Mouse (Mus musculus) fat pad, adult 2 months (tissue): Measurements from ENCODE around the gene Socs3.
A peak's percentile ranks its signal among the peaks of the same experiment; 100 is the strongest.

Experiments
- DNase-seq: peaks from one replicate; pipeline ENCODE4 v3.0.0-alpha.2; 2011; ENCODE audit warnings: low read depth, low spot score; ENCODE audit errors: extremely low read depth

Socs3 gene

DNA sequence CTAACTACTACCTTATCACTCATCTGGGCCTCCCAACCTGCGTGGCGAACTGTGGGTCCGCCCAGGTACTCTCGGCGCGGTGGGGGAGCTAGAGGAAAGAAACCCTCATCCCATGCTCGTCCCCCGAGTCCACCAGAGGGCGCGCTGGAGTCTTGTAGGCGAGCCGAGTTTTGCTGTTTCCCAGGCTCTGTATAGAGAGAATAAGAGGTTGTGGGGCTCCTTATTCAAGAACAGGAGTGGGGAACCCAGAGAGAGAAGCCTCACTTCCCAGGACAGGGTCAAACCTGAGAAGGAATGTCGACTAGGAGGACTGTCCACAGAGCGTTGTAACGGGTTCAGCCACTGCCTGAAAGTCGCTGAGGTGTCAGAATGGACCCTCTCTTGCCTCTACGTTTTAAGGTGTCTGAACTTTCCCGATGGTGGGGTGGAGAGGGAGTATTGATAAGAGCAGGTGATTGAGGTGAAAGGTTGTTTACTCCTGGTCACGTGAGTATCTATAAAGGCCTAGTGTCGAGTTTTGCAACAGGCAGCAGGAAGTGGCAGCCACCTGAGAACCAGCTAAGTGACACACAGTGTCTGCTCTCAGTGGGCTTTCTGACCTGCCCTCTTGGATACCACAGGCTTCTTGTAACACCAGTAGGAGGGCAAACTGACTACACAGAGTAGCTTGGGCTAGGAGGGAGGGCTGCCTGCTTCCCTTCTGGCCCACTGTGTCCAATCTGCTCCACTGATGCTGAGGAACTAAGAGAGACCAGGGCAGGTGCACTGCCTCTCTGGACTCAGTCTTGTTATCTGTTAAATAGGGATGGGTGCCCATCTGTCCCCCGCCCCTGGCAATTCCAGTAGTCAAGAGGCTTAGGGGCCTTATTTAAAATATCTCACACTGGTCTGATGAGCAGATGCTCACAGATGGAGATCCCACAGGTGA is at the start of gene Socs3:
TSS of gene Socs3 (minus strand) at position 103 of the 928 bp plus-strand sequence.
- DNase-seq: no peak

DNA sequence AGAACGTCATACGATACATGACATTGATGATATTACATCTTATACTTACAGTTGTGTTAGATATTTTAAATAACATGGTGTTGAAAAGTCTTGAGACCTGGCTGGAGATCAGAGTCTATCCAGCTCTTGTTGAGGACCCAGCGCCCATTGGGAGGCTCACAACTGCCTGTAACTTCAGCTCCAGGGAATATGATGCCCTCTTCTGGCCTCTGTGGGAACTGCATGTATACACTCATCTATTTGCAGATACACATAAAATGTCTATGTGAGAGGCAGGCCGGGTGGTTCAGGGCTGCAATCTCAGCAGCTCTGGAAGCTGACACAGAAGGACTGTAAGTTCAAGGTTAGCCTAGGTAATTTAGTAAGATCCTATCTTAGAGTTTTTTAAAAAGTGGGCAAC is 48.5 kb upstream of the Socs3 start:
- no peak for DNase-seq

DNA sequence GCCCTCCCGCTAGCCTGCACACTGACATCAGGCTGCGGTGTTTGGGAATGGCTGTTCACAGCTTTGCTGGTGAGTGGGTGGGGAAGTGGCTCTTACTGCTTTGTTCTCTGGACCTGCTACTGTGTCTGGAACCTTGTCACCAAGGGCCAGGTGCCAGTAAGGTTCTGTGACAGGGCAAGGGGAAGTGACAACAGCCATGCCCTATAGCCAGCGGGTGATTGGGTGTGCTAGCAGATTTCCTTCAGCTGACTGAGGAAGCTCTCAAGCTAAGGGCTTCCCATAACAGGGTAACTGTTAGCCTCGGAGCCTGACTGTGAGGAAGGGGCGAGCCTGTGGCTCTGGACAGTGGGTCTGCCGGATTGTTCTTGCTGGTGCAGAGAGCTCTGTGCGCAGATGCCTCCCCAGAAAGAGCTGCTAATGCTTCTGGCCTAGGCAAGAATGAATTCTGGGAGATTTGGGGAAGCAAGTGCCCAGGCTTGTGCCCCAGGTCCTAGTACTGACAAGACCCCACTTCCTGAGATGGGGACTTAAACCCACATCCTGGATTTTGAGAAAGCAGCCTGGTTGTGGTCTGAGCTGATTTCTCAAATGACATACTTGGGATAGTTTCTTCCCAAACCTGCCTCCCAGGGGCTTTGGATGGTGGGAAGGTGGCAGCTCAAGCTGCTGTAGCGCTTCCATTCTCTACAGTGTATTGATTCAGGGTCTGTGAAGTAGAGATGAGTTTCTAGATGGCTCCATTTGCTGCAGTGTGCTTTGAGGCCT is 45.7 kb upstream of the Socs3 start:
- no peak for DNase-seq

DNA sequence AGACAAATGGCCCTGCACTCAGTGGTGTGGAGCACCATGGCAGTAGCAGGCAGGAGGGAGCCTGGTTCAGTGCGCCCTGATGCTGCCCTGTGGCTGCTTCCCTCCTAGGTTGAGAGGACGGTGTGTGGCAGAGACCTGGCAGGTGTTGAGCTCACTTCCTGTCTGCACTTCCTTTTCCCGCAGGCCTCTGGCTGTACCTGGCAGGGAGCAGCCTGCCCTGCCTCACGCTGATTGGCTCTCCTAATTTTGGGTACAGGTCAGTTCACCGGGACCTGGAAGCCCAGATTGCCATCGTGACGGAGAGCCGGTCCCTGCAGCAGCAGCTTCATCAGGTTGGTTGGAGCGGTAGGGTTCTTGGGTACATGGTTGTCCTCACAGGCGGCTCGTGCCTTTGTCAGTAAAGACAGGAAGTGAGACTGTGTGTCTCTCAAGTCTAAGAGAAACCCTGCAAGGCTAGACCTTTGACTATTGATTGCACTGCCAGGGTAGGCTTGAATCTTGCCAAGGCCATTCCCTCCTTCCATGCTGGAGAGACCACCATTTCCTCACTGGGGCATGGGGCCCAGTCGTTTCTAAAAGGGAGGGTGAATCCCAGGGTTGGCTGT is 44.6 kb upstream of the Socs3 start:
- no peak for DNase-seq

DNA sequence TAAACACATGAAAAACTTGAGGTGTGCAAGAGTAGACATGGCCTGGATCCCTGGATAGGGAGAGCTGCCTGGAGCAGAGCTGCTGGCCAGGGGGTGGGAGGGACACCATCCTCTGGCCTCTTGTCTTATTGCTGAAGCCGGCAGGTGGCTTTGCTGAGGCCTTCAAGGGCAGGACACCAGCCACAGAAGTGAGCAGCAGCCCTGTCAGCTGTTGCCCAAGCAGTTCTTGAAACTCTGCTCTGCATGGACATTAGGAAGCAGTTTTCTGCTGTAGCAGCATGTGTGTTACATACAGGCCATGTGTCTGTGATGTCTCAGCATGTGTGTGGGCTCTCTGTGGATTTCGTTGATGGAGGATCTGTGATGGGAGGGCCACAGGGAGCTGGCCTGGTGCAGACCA is 43.5 kb upstream of the Socs3 start:
- DNase-seq: no peak

DNA sequence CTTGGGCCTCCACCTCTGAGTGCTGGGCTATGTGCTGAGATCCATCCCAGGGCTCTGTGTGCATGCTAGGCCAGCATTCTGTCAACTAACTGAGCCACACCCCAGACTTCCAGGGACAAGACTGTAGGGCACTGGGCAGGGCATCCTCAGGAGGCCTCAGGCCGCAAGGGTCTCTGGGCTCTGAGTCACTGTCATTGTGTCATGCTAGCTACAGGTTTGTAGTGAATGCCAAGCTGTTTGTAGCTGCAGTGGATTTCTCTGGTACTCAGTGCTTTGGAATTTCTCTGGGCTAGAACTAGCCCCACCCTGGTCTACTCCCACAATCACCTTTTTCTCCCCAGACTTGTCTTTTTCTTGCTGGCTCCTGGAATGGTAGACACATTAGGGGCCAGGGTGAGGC is 42.7 kb upstream of the Socs3 start:
- DNase-seq: no peak

DNA sequence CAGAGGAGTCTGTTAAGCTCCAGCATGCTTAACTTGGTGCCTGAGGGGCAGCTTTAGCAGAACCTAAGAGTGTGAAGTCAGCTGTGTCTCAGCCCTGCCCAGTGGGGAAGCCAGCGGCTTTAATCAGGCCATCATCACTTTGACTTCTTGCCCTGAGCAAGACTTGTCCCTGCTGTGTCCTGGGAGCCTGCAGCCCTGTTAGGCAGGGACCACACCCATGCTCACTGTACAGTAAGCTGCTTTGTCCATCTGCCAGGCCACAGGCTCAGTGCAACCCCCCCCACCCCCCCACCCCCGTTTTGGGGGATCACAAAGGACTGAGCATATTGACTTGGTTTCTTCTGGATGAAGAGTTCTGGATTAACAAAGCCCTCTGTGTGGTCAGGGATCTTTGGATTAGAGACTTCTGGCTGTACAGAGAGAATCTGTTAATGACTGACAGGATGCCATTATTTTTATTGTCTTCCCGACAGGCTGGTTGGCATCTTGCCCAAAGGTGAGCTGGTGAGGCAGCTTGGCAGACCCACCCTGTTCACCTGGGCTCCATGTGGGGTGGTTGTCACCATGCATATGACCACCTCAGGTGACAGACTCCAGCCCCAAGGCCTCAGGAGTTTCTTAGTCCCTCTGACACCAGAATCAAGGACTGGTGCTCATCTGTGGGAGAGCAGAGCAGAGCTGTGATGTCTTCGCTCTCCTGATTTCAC is 40.2 kb upstream of the Socs3 start:
- DNase-seq: no peak

DNA sequence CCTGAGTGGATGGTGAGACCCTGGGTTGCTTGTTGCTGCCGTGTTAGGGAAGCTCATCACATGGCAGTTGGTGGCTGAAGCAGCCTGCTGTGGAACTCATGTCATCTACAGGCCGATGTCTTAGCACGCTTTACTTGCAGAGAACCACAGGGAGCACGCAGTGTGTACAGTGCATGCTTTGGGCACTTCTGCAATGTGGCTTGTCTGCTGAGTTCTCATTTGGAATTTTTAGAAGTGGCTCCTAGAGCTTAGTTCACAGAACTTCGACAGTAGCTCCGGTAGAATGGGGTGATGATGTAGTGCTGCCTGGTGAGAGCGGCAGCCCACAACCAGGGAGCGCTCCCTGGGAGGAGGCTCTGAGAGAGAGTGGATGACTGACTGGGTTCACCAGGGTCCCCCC is 39.0 kb upstream of the Socs3 start:
- DNase-seq: no peak

DNA sequence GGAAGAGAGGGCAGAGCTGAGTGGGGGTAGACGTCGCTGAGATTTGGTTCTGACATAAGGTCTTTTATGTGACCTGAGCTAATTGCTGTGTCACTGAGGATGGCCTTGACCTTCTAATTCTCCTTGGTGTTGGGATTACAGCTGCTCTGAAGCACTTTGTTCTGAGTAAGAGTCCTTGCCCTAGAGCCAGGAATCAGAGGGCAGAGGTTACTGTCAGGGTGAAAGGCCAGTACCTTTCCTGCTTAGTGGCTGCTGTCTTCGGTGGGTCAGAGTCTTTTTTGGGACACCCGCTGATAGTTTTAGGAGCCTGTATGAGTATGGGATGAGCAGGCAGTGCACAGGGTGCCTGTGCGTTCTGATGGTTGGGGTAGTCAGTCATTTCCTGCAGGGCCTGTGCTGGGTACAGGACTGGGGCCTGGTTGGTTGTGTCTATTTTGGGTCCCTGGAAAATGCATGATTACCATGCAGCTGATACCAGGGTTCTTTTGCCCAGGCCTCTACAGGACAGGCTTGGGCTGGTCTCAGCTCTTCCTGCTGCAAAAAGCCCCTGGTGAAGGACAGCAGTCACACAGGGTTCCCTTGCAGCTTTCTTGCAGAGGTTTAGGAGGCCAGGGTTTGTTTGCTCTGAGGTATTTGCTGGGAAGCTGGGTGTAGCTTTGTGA is 38.4 kb upstream of the Socs3 start:
- DNase-seq: no peak

DNA sequence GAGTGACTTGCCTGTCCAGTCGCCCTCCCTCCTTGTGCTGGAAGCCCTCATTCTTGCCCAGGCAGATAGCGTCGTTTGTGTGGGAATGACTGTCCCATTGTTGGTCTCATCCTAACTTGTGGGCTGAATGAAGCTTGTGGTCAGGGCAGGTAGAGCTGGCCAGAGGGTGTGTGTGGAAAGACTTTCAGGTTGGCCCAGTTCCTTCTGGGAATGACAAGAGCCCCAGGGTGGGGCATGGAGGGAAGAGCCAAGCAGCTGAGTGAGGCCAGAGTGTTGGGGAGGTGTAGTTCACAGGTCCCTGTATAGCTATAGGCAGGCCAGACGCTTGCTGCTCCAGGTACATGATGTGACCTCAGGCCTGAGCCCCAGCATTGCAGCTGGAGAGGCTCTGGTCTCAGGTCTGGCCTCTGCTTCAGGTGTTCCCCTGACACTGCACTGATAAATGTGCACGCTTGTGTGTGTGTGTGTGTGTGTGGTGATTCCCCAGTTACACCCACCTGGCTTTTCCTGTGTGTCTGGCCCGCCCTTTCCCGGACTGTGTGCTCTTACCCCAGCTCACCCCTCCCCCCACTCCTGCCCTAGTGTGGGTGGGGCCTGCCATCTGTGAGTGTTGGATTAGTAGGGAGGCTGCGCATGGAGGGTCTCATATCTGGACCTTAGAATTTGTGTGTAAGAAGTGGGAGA is 37.8 kb upstream of the Socs3 start:
- peak; percentile 87 for DNase-seq

DNA sequence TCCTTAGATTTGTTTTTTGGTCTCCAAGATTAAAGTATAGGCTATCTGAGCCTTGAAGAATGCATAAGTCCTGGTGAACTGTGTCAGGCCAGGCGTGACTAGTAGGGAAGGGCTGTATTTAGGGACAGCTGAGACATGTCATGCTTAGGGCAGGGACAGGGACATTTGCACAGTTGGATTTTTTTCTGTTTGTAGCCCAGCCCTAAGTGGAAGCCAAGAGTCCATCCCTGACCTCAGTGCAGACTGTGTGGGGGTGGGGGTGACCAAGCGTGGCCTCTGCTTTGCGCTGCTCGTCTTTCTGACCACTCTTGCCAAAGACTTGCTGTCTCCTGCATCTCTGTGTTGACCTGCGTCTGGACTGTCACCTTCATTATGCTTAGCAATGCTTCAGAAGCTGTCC is 34.4 kb upstream of the Socs3 start:
- DNase-seq: no peak

DNA sequence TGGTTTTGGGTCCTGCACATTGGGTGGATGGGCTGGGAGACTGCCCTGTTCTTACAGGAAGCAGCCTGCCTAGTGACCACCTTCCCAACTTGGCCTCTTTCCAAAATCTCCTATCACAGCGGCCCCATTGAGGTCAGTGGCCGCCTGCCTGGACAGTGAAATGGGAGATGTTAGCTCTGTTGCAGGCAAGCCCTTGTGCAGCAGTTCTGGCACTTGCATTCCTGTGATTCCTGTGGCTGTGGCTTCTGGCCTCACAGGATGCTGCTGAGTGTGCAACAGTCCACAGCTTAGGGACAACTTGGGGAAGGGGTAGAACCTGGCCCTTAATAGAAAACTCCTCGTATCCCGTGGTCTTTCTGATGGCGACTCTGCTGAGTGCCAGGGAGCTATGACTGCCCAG is 33.9 kb upstream of the Socs3 start:
- no peak for DNase-seq

DNA sequence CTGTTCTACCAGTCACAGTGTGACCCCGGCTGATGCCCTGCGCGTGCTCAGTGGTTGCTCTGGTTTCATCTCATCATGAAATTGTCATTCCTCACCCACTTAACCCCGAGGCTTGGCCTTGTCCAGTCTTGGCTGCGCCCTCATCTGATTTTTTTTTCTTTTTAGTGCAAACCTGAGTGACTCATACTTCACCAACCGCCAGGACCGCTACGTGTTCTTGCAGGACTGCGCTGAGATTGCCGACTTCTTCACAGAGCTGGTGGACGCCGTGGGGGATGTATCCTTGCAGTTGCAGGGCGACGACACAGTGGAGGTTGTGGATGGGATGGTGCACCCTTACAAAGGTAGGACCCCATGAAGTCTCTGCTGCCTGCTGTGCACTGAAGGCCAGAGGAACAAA is 33.3 kb upstream of the Socs3 start:
- DNase-seq: no peak

DNA sequence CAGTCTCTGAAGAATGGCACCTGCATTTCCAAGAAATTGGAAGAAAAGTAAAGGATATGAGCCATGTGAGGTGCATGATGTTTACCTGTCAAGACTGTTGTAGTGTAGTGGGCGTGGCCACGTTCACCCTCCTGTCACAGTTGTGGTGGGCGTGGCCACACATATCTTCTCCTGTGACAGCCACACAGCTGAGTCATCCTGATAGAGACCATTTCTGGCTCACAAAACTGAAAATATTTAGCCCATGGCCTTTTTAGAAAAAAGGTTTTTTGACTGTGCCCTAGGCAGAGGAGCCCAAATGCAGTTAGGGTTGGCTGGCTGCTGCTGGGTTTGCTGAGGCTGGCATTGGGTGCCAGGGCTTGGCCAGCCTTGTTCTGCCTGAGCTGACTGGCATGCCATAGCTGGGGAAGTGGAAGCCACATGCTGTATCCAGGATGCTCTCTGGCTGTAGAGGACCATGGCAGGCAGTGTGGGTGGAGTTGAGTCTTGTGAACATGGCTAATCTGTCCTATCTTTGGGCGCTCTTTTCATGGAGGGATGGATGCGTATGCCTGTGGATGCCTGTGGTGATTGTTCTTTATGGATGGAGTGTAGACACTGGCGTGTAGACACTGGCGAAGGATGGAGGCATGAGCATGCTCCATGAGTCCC is 30.8 kb upstream of the Socs3 start:
- DNase-seq: no peak

DNA sequence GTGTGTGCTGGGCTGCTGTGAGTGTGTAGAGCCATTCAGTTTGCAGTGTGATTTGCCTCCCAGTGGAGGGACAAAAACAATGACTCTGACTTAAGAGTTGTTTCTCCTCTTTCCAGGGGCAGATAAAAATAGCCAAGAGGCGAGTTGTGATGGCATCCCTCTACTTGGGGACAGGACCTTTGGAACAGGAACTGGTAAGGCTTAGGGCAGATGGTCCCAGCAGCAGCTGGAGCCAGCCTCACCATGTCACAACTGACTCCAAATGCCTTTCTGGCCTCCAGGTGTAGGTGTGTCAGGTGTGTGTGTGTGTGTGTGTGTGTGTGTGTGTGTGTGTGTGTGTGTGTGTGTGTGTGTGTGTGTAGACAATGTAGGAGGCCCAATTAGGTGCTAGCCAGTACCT is 30.2 kb upstream of the Socs3 start:
- DNase-seq: no peak

DNA sequence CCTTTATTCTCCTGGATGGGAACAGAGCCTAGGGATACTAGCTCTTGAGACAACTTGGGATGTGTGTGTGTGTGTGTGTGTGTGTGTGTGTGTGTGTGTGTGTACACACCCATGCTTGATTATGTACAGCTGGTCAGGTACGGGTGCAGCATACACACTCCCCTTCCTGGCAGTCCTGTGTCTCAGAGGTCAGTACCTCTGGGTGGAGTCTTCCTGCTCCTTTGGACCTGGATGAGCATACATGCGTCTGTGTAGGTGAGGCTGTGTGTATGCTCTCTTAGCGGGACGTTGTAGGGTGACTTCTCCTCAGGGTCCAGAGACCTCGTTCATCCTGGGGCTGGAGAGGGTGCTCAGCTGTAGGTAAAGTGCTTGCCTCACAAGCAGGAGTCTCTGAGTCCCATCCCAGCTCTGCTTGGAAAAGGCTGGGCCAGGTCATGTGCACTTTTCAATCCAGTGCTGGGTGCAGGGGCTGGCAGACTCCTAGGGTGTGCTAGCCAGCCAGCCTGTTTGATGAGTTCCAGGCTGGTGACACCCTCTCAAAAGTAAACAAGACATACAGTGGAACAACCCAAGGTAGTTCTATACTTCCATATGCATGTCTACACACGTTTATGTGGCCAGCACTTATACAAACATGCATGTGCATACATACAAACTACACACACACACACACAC is 29.6 kb upstream of the Socs3 start:
- DNase-seq: no peak

DNA sequence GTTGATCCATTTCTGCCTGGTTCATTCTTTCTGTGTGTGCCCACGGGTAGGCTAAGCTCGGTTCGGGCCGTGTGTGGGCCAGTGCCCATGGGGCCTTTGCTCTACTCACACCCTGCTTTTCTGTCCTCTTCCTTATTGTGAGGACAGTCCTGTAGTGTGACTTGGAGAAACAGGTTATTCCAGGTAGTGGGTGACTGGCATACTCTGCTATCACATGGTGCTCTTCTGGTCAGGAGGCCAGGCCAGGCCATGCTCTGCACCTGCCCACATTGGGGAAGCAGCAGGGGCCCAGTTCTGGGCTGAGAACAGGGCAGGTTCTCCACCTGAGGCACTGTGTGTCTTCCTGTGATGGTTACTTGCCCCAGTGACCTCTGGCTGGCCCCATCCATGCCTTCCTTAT is 28.5 kb upstream of the Socs3 start:
- peak; percentile 72 for DNase-seq

DNA sequence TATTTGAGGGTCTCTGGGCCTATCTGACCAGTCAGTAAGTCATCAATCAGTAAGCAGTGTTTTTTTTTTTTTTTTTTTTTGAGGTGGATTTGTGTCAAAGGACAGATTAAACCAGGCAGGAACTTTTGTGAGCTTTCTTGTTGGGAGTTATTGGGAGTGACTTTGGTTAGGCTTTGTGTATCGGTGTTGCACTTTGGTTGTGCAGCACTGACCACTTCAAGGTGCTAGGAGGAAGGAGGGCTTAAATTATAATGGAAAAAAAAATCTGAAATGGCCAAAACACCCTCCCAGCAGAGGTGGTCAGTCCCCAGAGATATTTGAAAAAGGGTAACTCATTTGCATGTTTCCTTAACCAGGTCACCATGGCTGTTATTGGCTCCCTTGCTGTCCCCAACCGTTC is 27.2 kb upstream of the Socs3 start:
- no peak for DNase-seq

DNA sequence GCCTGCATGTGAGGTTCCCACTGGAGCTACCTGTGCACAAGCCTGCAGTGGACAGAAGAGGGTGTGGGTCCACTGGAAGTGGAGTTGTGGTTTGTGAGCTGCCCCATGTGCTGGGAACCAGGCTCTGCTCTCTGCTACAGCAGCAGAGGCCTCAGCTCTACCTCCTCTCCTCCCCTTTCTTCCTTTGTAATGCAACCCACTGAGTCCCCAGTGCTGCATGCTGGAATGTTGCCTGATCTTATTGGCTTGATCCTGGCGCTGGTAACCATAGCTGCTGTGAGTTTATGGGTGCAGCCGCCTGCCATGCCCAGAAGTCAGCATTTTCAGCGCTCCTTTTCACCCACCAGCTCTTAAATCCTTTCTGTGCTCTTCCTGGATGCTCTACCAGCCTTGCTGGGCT is 26.2 kb upstream of the Socs3 start:
- no peak for DNase-seq
